Mouse (Mus musculus) heart, postnatal 0 days (tissue): Measurements from ENCODE around the gene Rnf167. TPM values are rescaled to one million over a fixed set of nuclear protein-coding genes. Genes with fewer than 3 reads are reported as not detected.
A peak's percentile ranks its signal among the peaks of the same experiment; 100 is the strongest.

ENCODE experiments used
- ATAC-seq: fragments of 200-750 bp; cut with Nextera tagmentation; 2 replicates; pipeline ENCODE4 v1.8.0; 2017; ENCODE audit warnings: low read depth, moderate number of reproducible peaks, moderate library complexity; ENCODE audit not compliant: insufficient read depth
- DNase-seq: peaks from one replicate; pipeline ENCODE4 v3.0.0-alpha.2; 2016; ENCODE audit warnings: low spot score
- H3K27ac ChIP-seq: fragments of 300-500 bp; sonication (generic); 2 replicates; pipeline ENCODE4 v1.5.1; 2014; ENCODE audit warnings: low read depth, mild to moderate bottlenecking
- H3K27me3 ChIP-seq: fragments of 300-500 bp; sonication (generic); 2 replicates; pipeline ENCODE4 v1.6.1; 2014; ENCODE audit warnings: low read length, mixed read lengths; ENCODE audit not compliant: control insufficient read depth, insufficient read depth
- H3K36me3 ChIP-seq: fragments of 300-500 bp; sonication (generic); replicated peaks from 2 replicates; pipeline ENCODE4 v1.6.1; 2014; ENCODE audit warnings: low read length, mixed read lengths; ENCODE audit not compliant: control insufficient read depth, insufficient read depth
- H3K4me1 ChIP-seq: fragments of 300-500 bp; sonication (generic); 2 replicates; pipeline ENCODE4 v1.6.1; 2014; ENCODE audit warnings: antibody characterized with exemption; ENCODE audit not compliant: control insufficient read depth, insufficient read depth
- H3K4me2 ChIP-seq: fragments of 300-500 bp; sonication (generic); 2 replicates; pipeline ENCODE4 v1.6.1; 2014; ENCODE audit warnings: low read depth, mild to moderate bottlenecking, low read length, moderate library complexity
- H3K4me3 ChIP-seq: fragments of 300-500 bp; sonication (generic); 2 replicates; pipeline ENCODE4 v1.5.1; 2014; ENCODE audit warnings: low read depth, low read length
- H3K9ac ChIP-seq: fragments of 300-500 bp; sonication (generic); replicated peaks from 2 replicates; pipeline ENCODE4 v1.6.1; 2014; ENCODE audit warnings: low read depth, low read length, mixed read lengths
- H3K9me3 ChIP-seq: fragments of 300-500 bp; sonication (generic); replicated peaks from 2 replicates; pipeline ENCODE4 v1.6.1; 2016; ENCODE audit warnings: low read length; ENCODE audit not compliant: control insufficient read depth
- CTCF ChIP-seq: IDR thresholded peaks from 2 replicates; pipeline ENCODE4 v1.5.1; 2016; ENCODE audit warnings: antibody characterized with exemption, control low read depth, low read depth
- EP300 ChIP-seq: IDR thresholded peaks from 2 replicates; pipeline ENCODE4 v1.6.1; 2016; ENCODE audit warnings: antibody characterized with exemption, low read depth
- WGBS: fragments of 180-500 bp; shearing (Covaris S2); extraction: QIAGEN DNeasy Blood & Tissue Kit; methylation state at CpG from one replicate; pipeline ENCODE4 v1.1.7; 2014; 5-methylcytosine and 5-hydroxymethylcytosine counted together
- polyA plus RNA-seq: library from polyadenylated mRNA; unstranded; fragments of >200 nt; fragmentation: Nextera tagmentation; extraction: Ambion mirVana; gene quantifications from 2 replicates; pipeline ENCODE4 v1.2.1, GENCODE M21; 2015
- total RNA-seq: library from RNA; depleted of rRNA; stranded (reverse); fragments of >200 nt; gene quantifications from 2 replicates; pipeline ENCODE4 v1.2.3, GENCODE M21; 2014; ENCODE audit warnings: low replicate concordance

The Rnf167 gene
- total and polyA plus RNA-seq, 2 experiments from 2014 or later = 62.5 to 66.3 TPM

GRCm38 (mm10) chr11:70650322-70651175 lies 3.5 kb downstream of the Rnf167 start:
- Histone ChIP-seq H3K9me3 (no peaks in the 10 kb centered on the region), H3K27me3 (no peaks in the 10 kb centered on the region), H3K4me2 (no peak overlapping the region), H3K9ac (no peak overlapping the region), H3K4me1 (peaks cover 9% of the 10 kb centered on the region), H3K27ac (no peak overlapping the region), H3K36me3 (peaks cover 44% of the 10 kb centered on the region), H3K4me3 (no peak overlapping the region)
- no peak for TF ChIP-seq CTCF
- TF ChIP-seq EP300 = 0 out of 2 replicates have a peak, but pooled peaks have one; percentile 17
- WGBS = 66% methylated on average over 12 of the region's 12 CpGs
- no peak for DNase-seq
- ATAC-seq = no peak

DNA sequence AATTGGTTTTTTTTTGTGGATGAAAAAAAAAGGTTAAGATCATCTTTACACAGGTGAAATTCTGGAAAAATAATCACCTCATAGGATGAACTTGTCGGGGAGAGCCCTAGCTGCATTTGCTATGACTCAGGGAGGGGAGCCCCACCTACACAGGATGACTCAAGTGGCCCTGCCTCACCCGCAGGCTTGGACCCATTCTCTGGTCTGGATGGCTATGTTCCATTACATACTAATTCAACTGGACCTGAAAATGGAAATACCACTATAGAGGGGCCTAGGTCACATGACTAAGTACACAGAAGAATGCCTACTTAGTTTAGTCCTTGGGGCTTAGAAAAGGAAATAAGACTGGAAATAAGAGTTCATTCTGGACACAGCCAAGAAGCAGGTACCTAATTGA lies 4.4 kb downstream of the Rnf167 start:
- no peak for TF ChIP-seq EP300
- no peak for TF ChIP-seq CTCF
- WGBS = 44% methylated on average over 2 of the region's 2 CpGs
- Histone ChIP-seq H3K27ac (no peak overlapping the region), H3K9me3 (no peaks in the 10 kb centered on the region), H3K27me3 (no peaks in the 10 kb centered on the region), H3K9ac (no peak overlapping the region), H3K4me1 (peaks cover 15% of the 10 kb centered on the region), H3K4me3 (no peak overlapping the region; the same call in 1 of the 2 replicates), H3K36me3 (peaks cover 44% of the 10 kb centered on the region), H3K4me2 (no peak overlapping the region; the same call in 1 of the 2 replicates)
- ATAC-seq (no peak), DNase-seq (no peak)

GRCm38 (mm10) chr11:70652029-70652883 lies 5.2 kb downstream of the Rnf167 start:
- H3K27me3 ChIP-seq = no peaks in the 10 kb centered on the region
- peaks cover 21% of the 10 kb centered on the region for H3K4me1 ChIP-seq
- ATAC-seq = no peak
- 0 out of 2 replicates have a peak overlapping the region, but pooled peaks have one; percentile 13 for H3K9ac ChIP-seq
- peaks cover 44% of the 10 kb centered on the region for H3K36me3 ChIP-seq
- 0 out of 2 replicates have a peak, but pooled peaks have one; percentile 21 for TF ChIP-seq EP300
- TF ChIP-seq CTCF = no peak
- no peaks in the 10 kb centered on the region for H3K9me3 ChIP-seq
- H3K4me3 ChIP-seq = peak overlapping the region; percentile 96
- H3K4me2 ChIP-seq = peak overlapping the region; percentile 75
- DNase-seq = no peak
- 45% methylated on average over 12 of the region's 12 CpGs for WGBS
- peak overlapping the region; percentile 100; the same call in 1 of the 2 replicates for H3K27ac ChIP-seq

DNA sequence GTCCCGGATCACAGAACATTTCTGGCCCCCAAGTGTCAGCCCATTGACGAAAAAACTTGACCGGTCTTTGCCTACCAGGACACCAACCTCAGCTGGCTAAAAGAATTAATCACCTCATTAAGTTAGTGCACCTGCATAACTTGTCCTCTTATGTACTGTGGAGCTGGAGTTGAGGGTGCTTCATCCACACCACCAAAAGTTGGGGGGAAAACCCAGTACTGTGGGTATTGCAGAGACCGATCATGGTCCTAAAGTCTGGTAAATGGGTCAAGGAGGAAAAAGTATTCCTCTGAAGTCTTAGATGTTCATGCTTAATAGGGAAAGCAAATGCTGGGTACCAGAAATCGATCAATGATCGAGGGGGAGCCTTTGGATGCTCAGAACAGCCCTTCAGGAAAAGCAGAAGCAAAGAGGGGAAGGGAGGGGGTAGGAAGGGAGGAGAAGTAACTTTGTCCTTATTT lies 5.9 kb downstream of the Rnf167 start:
- 37% methylated on average over 6 of the region's 6 CpGs for WGBS
- H3K9me3 ChIP-seq = no peaks in the 10 kb centered on the region
- peak overlapping the region; percentile 99 for H3K9ac ChIP-seq
- peaks cover 21% of the 10 kb centered on the region for H3K4me1 ChIP-seq
- H3K4me2 ChIP-seq = peak overlapping the region; percentile 75
- peaks cover 44% of the 10 kb centered on the region for H3K36me3 ChIP-seq
- peak overlapping the region; percentile 100 for H3K27ac ChIP-seq
- no peak for TF ChIP-seq EP300
- TF ChIP-seq CTCF = no peak
- DNase-seq (no peak), ATAC-seq (no peak)
- H3K27me3 ChIP-seq = no peaks in the 10 kb centered on the region
- H3K4me3 ChIP-seq = peak overlapping the region; percentile 96
